Mouse (Mus musculus) lung, postnatal 0 days (tissue): Measurements from ENCODE around the gene Pde4d. TPM values are rescaled to one million over a fixed set of nuclear protein-coding genes. Genes with fewer than 3 reads are reported as not detected.
A peak's percentile ranks its signal among the peaks of the same experiment; 100 is the strongest.

Experiments
- ATAC-seq: fragments of 200-750 bp; cut with Nextera tagmentation; 2 replicates; pipeline ENCODE4 v1.8.0; 2017; ENCODE audit warnings: moderate library complexity
- DNase-seq: peaks from one replicate; pipeline ENCODE4 v3.0.0-alpha.2; 2016; ENCODE audit warnings: low spot score
- H3K27ac ChIP-seq: fragments of 300-500 bp; sonication (generic); 2 replicates; pipeline ENCODE4 v1.5.1; 2014; ENCODE audit warnings: antibody characterized with exemption, mild to moderate bottlenecking, low read length, mixed read lengths
- H3K27me3 ChIP-seq: fragments of 300-500 bp; sonication (generic); replicated peaks from 2 replicates; pipeline ENCODE4 v1.6.1; 2014; ENCODE audit warnings: low read length, mixed read lengths; ENCODE audit not compliant: insufficient read depth
- H3K36me3 ChIP-seq: fragments of 300-500 bp; sonication (generic); 2 replicates; pipeline ENCODE4 v1.6.1; 2014; ENCODE audit warnings: low read length, mixed read lengths; ENCODE audit not compliant: insufficient read depth
- H3K4me1 ChIP-seq: fragments of 300-500 bp; sonication (generic); 2 replicates; pipeline ENCODE4 v1.6.1; 2014; ENCODE audit warnings: antibody characterized with exemption, low read depth, low read length, mixed read lengths; ENCODE audit not compliant: insufficient read depth
- H3K4me2 ChIP-seq: fragments of 300-500 bp; sonication (generic); replicated peaks from 2 replicates; pipeline ENCODE4 v1.6.1; 2014; ENCODE audit warnings: low read depth, mild to moderate bottlenecking, low read length, moderate library complexity, mixed read lengths
- H3K4me3 ChIP-seq: fragments of 300-500 bp; sonication (generic); 2 replicates; pipeline ENCODE4 v1.5.1; 2014; ENCODE audit warnings: low read depth, low read length
- H3K9ac ChIP-seq: fragments of 300-500 bp; sonication (generic); replicated peaks from 2 replicates; pipeline ENCODE4 v1.6.1; 2014; ENCODE audit warnings: low read depth, mild to moderate bottlenecking
- H3K9me3 ChIP-seq: fragments of 300-500 bp; sonication (generic); 2 replicates; pipeline ENCODE4 v1.6.1; 2016; ENCODE audit warnings: low read length, mixed read lengths
- CTCF ChIP-seq: IDR thresholded peaks from 2 replicates; pipeline ENCODE4 v1.5.1; 2016; ENCODE audit warnings: antibody characterized with exemption, mild to moderate bottlenecking
- EP300 ChIP-seq: IDR thresholded peaks from 2 replicates; pipeline ENCODE4 v1.6.1; 2016; ENCODE audit warnings: antibody characterized with exemption, mild to moderate bottlenecking, control low read depth
- WGBS: fragments of 180-500 bp; shearing (Covaris S2); extraction: QIAGEN DNeasy Blood & Tissue Kit; methylation state at CpG from one replicate; pipeline ENCODE4 v1.1.7; 2014; 5-methylcytosine and 5-hydroxymethylcytosine counted together
- polyA plus RNA-seq: library from polyadenylated mRNA; unstranded; fragments of >200 nt; fragmentation: Nextera tagmentation; extraction: Ambion mirVana; gene quantifications from 2 replicates; pipeline ENCODE4 v1.2.1, GENCODE M21; 2015

The Pde4d gene
- polyA plus RNA-seq, 1 experiment from 2014 or later = 19.7 TPM

- H3K27me3 ChIP-seq = no peaks in the 10 kb centered on the region
- no peak overlapping the region for H3K4me2 ChIP-seq
- DNase-seq (peak; percentile 61), ATAC-seq (peak; percentile 64)
- H3K36me3 ChIP-seq = 0 out of 2 replicates have a peak, but pooled peaks cover 6% of the 10 kb centered on the region
- no peak overlapping the region for H3K4me3 ChIP-seq
- WGBS = 50% methylated on average over 6 of the region's 6 CpGs
- no peak overlapping the region for H3K9ac ChIP-seq
- TF ChIP-seq CTCF (no peak), EP300 (no peak)
- no peak overlapping the region for H3K27ac ChIP-seq
- no peaks in the 10 kb centered on the region for H3K9me3 ChIP-seq
- peaks cover 5% of the 10 kb centered on the region; the same call in 1 of the 2 replicates for H3K4me1 ChIP-seq
Observed at GRCm38 (mm10) chr13:109279211-109279610, 829.5 kb downstream of the Pde4d start.

- ATAC-seq (no peak), DNase-seq (no peak)
- no peak overlapping the region for H3K4me3 ChIP-seq
- peaks cover 5% of the 10 kb centered on the region; the same call in 1 of the 2 replicates for H3K4me1 ChIP-seq
- no peaks in the 10 kb centered on the region for H3K27me3 ChIP-seq
- no peak overlapping the region for H3K27ac ChIP-seq
- H3K36me3 ChIP-seq = no peaks in the 10 kb centered on the region
- H3K9me3 ChIP-seq = no peaks in the 10 kb centered on the region
- 86% methylated on average over 5 of the region's 5 CpGs for WGBS
- H3K9ac ChIP-seq = no peak overlapping the region
- no peak overlapping the region for H3K4me2 ChIP-seq
- no peak for TF ChIP-seq CTCF
- no peak for TF ChIP-seq EP300
Observed at GRCm38 (mm10) chr13:109280433-109280832, 830.7 kb downstream of the Pde4d start.

DNA sequence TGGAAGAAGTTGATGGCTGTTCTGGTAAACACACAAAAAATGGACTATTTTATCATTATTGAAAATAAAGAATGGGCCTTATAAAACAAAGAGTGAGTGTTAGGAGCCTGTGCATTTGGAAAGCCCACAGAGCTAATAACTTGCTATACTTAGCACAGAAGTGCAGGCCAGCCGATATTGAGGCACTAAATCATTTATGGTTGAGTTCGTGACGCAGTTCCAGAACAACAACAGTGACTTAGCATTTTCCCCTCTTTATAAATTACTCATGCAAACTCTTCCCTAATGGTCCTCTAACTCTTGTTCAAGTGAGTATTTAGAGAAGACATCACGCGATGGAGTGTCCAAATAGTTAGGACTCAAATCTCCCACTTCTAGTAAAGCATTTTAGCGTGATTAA lies 837.7 kb downstream of the Pde4d start:
- Histone ChIP-seq H3K36me3 (no peaks in the 10 kb centered on the region), H3K4me2 (no peak overlapping the region), H3K27me3 (no peaks in the 10 kb centered on the region), H3K9ac (no peak overlapping the region), H3K4me3 (no peak overlapping the region), H3K4me1 (no peaks in the 10 kb centered on the region), H3K9me3 (no peaks in the 10 kb centered on the region), H3K27ac (no peak overlapping the region)
- DNase-seq (no peak), ATAC-seq (no peak)
- 82% methylated on average over 6 of the region's 6 CpGs for WGBS
- no peak for TF ChIP-seq EP300
- no peak for TF ChIP-seq CTCF

GRCm38 (mm10) chr13:109290922-109291321 lies 841.2 kb downstream of the Pde4d start:
- H3K36me3 ChIP-seq = no peaks in the 10 kb centered on the region
- H3K27me3 ChIP-seq = no peaks in the 10 kb centered on the region
- DNase-seq (no peak), ATAC-seq (no peak)
- no peak overlapping the region for H3K4me2 ChIP-seq
- 36% methylated on average over 4 of the region's 4 CpGs for WGBS
- TF ChIP-seq EP300 = no peak
- no peak for TF ChIP-seq CTCF
- H3K9me3 ChIP-seq = no peaks in the 10 kb centered on the region
- H3K4me1 ChIP-seq = peaks cover 3% of the 10 kb centered on the region; the same call in 1 of the 2 replicates
- H3K9ac ChIP-seq = no peak overlapping the region
- H3K4me3 ChIP-seq = no peak overlapping the region
- no peak overlapping the region for H3K27ac ChIP-seq

GRCm38 (mm10) chr13:109293011-109293410 lies 843.3 kb downstream of the Pde4d start:
- H3K9ac ChIP-seq = no peak overlapping the region
- no peak overlapping the region for H3K4me3 ChIP-seq
- H3K27me3 ChIP-seq = no peaks in the 10 kb centered on the region
- H3K36me3 ChIP-seq = no peaks in the 10 kb centered on the region
- no peak for ATAC-seq
- no peaks in the 10 kb centered on the region for H3K9me3 ChIP-seq
- DNase-seq = no peak
- TF ChIP-seq CTCF = no peak
- no peak for TF ChIP-seq EP300
- H3K4me1 ChIP-seq = peaks cover 7% of the 10 kb centered on the region; the same call in 1 of the 2 replicates
- H3K27ac ChIP-seq = no peak overlapping the region
- H3K4me2 ChIP-seq = no peak overlapping the region

DNA sequence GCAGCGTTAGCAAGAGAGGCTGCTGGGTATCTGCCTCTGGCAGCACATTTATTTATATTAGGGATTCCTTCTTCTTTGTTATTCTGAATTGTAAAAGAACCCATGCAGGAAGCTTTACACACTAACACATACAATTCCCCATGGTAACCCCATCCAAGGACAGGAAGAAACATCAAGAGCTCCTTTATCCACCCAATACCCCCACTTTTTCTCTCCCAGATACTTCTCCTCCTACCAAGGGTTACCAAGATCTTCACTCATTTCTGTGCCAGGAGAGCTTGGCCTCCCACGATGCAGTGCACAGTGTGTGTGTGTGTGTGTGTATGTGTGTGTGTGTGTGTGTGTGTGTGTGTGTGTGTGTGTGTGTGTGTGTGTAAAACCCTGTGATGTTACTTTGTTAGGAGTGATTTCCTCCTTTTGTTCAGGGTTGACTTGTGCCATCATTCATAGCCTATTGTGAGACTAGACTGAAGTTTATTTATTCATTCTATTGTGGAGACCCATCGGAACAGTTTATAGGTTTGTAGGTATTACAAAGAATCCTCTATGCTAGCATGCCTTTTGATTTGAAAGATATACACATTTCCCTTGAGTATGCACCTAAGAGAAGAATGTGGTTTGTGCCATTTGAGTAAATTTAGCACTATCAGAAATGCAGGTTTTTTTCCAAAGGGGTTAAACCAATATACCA lies 846.7 kb downstream of the Pde4d start:
- Histone ChIP-seq H3K9ac (no peak overlapping the region), H3K27ac (peak overlapping the region; percentile 49; the same call in 1 of the 2 replicates), H3K4me1 (peaks cover 7% of the 10 kb centered on the region; the same call in 1 of the 2 replicates), H3K27me3 (no peaks in the 10 kb centered on the region), H3K9me3 (no peaks in the 10 kb centered on the region), H3K4me2 (no peak overlapping the region), H3K4me3 (no peak overlapping the region), H3K36me3 (no peaks in the 10 kb centered on the region)
- TF ChIP-seq EP300 (0 out of 2 replicates have a peak, but pooled peaks have one; percentile 8), CTCF (no peak)
- peak; percentile 89 for ATAC-seq
- peak; percentile 57 for DNase-seq
- 30% methylated on average over 3 of the region's 3 CpGs for WGBS
